Mouse (Mus musculus) spleen, embryonic (tissue): ENCODE data around the gene Dhcr7.

ENCODE experiments used
- CTCF ChIA-PET: fragments of 350-600 bp; sonication (Branson Sonifier 250); formaldehyde crosslinking; loops from one replicate; lab custom pipeline; 2022; lab: Charles Lee

Gene Dhcr7

GRCm38 (mm10) chr7:143832611-143833010 is 9.7 kb downstream of the Dhcr7 start:
- CTCF ChIA-PET: interaction anchor here (0.6 kb wide), 1 partner anchor 1604 kb away, joined by 3 read pairs; no protein-coding TSS in a partner anchor

- CTCF ChIA-PET: no interaction called here
Observed at GRCm38 (mm10) chr7:143833581-143834190, 10.7 kb downstream of the Dhcr7 start.

DNA sequence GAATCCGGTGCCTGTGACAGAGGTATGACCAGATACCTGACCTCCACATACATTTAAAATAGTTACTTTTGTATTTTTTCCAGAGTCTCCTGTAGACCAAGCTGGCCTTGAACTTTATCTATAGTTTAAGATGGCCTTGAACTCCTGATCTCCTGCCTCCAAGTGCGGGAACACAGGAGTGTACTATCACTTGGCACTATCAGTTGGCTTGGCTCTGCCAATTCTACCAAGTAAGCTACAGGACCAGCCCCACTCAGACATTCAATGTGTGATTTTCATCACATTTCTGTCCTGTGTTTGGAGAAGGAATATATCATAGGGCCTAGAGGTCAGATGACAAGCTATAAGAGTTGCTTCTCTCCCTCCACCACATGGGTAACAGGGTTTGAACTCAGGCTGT is 11.4 kb downstream of the Dhcr7 start:
- CTCF ChIA-PET: no interaction called here

DNA sequence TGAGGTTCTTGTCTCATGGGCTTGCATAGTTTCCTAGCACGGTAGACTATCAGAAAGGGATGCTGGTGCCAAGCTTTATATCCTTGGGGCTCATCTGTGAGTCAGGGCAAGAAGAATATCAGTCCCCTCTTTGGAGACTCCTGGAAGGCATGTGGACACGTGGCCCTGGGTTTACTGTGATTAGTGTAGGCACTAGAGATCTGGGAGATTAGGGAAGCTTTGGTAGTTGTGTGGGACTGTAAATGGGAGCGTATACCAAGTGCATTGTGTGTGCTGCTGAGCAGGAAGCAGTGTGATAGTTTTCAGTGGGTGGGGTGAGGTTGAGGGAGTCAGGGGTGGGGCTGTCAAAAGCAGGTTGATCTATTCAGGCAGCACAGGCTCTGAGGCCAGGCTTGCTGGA is 12.0 kb downstream of the Dhcr7 start:
- CTCF ChIA-PET: no interaction called here

DNA sequence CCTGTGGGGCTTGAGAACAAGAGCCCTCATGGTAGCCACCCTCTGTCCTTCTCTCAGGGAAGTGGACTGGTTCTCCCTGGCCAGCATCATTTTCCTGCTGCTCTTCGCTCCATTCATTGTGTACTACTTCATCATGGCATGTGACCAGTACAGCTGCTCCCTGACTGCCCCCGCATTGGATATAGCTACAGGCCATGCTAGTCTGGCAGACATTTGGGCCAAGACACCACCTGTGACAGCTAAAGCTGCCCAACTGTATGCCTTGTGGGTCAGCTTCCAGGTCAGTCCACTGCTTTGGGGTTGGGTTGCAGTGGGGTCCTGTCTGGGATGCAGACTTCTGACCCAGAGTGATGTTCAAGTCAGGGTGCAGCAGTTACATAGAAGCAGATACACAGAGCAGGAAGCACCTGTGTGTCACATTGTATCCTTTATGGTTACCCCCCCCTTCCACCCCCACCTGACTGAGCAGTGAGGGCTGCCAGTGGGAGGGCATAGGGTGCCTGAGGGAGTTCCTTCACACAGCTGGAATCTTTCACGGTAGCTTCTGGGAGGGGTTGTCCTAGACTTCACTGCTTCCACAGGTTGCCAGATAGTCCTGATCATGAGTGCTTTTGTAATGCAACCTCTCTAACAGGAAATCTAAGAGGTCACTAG is 14.9 kb downstream of the Dhcr7 start:
- CTCF ChIA-PET: no interaction called here

- CTCF ChIA-PET: no interaction called here
Observed at GRCm38 (mm10) chr7:143840121-143840520, 17.2 kb downstream of the Dhcr7 start.

DNA sequence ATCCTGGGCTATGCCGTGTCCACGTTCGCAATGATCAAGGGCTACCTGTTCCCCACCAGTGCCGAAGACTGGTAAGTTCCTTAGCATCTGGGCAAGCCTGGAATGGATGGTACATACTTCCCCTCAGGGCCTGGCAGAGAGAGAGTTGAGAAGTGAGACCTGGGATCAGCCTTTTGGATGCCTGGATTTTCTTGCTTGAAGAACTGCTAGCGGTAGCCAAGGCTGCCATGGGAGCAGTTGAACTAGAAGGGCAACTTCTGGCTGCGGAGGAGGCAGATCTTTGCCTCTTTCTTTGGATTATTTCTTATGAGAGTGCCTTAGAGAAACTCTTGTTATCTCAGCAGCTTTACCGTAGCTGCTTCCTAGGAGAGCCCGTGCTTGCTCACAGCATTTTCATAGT is 18.4 kb downstream of the Dhcr7 start:
- CTCF ChIA-PET: no interaction called here

- CTCF ChIA-PET: no interaction called here
Observed at GRCm38 (mm10) chr7:143848127-143848767, 25.3 kb downstream of the Dhcr7 start.

- CTCF ChIA-PET: no interaction called here
Observed at GRCm38 (mm10) chr7:143848768-143849482, 26.0 kb downstream of the Dhcr7 start.

- CTCF ChIA-PET: no interaction called here
Observed at GRCm38 (mm10) chr7:143866538-143866937, 43.6 kb downstream of the Dhcr7 start, which contains the start of gene Gm498. Gene Gm498 (plus strand): TSS chr7:143866838.

DNA sequence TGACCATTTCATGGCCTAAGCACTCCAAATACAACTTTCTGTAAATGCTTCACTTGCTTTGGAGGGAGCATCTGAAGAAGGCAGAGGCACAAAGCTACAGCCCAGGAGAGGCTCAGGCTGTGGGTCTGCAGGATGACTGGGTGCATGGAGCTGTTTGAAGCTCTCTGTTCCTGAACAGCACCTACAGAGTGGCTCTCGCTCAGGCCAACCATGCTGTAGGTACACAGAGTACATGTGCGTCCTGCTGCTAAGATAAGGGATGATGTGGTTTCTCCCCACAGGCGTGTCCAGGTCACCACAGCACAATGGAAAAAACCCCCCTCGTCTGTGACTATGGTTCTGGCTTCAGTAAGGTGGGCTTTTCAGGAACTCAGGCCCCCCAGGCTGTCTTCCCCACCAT is 45.9 kb downstream of the Dhcr7 start:
- CTCF ChIA-PET: no interaction called here

- CTCF ChIA-PET: no interaction called here
Observed at GRCm38 (mm10) chr7:143883717-143884116, 60.8 kb downstream of the Dhcr7 start.

- CTCF ChIA-PET: no interaction called here
Observed at GRCm38 (mm10) chr7:143891146-143891545, 68.2 kb downstream of the Dhcr7 start.

DNA sequence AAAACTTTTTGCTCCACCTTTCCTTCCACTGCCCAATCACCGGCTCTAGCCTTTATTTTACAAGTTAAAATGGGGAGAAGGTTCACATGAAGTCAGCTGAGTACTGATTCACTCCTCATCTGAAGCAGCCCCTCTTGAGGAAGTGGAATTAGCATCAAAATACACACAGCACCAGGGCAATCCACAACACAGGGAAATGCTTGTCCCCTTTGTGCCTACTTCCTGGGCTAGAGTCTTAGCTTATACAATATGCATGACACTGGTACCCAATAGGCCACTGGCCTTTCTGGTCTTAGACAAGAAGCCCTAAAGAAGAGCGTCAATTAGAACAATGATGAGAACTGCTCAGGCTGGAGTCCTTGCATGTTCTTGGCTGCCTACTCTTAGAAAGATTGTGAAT is 69.4 kb downstream of the Dhcr7 start:
- CTCF ChIA-PET: no interaction called here
